Mouse (Mus musculus): ENCODE measurements around the gene Klhl22.

DNA sequence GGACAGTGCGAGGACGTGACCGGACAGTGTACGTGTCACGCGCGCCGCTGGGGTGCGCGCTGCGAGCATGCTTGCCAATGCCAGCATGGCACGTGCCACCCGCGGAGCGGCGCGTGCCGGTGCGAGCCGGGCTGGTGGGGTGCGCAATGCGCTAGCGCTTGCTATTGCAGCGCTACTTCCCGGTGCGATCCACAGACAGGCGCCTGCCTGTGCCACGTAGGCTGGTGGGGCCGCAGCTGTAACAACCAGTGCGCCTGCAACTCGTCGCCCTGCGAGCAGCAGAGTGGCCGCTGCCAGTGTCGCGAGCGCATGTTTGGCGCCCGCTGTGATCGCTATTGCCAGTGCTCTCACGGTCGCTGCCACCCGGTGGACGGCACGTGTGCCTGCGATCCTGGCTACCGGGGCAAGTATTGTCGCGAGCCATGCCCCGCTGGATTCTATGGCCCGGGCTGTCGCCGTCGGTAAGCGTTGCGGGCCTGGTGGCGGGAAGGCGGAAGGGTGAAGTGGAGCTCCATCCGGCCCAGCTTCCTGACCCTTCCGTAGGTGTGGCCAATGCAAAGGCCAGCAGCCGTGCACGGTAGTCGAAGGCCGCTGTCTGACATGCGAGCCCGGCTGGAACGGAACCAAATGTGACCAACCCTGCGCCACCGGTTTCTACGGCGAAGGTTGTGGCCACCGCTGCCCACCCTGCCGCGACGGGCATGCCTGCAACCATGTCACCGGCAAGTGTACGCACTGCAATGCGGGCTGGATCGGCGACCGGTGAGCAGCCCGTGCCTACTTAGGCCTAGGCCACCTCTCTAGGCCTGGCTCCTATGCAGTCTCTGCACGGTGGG lies 43.6 kb downstream of the Klhl22 start:
- TF ChIP-seq POLR2A (IDR thresholded peaks at IDR 0.05; ENCODE audit: extremely low read depth, insufficient read depth, low read length), result no peak
- no peak for TF ChIP-seq CTCF (IDR thresholded peaks at IDR 0.05; ENCODE audit: extremely low read depth, insufficient read depth, low read length)

Data from cortical plate, adult 2 months (tissue).